Mouse (Mus musculus) MEL (cell line): ENCODE measurements at regions not wholly inside any gene's neighbourhood (a gene's known extent, or its start where the extent isn't known, plus 50 kb on each side); places are given as distances from the start of the nearest gene placed in this dataset.

Source experiments
- DNase-seq: peaks from one replicate; pipeline ENCODE4 v3.0.0; 2011; ENCODE audit warnings: low read depth, low spot score
- H3K27ac ChIP-seq: 2 replicates; pipeline ENCODE4 v1.5.1; 2012; ENCODE audit warnings: low read depth, mild to moderate bottlenecking, control low read depth, low read length, moderate library complexity; ENCODE audit not compliant: control insufficient read depth
- H3K27me3 ChIP-seq, 2 experiments: fragments of 150-350 bp in 1 of 2; sonication (generic) in 1 of 2; 2 replicates each; pipeline ENCODE4 v1.6.1; 2012; ENCODE audit warnings: low read length in 2 of 2, mild to moderate bottlenecking in 2 of 2, improper control_type of control experiment in 1 of 2, moderate library complexity in 1 of 2; ENCODE audit not compliant: insufficient read depth in 2 of 2, control insufficient read depth in 1 of 2
- H3K36me3 ChIP-seq, 2 experiments: 2 replicates each; pipeline ENCODE4 v1.6.1; 2012 to 2014; ENCODE audit warnings: low read length in 2 of 2, improper control_type of control experiment in 1 of 2, inconsistent platforms in 1 of 2, mild to moderate bottlenecking in 1 of 2; ENCODE audit not compliant: insufficient read depth in 2 of 2, control insufficient read depth in 1 of 2
- H3K4me1 ChIP-seq, 2 experiments: fragments of 150-350 bp in 1 of 2; sonication (generic) in 1 of 2; 2 replicates each; pipeline ENCODE4 v1.6.1; 2012; ENCODE audit warnings: low read length in 2 of 2, improper control_type of control experiment in 1 of 2, mild to moderate bottlenecking in 1 of 2; ENCODE audit not compliant: insufficient read depth in 2 of 2, control insufficient read depth in 1 of 2
- H3K4me3 ChIP-seq, 2 experiments: fragments of 150-350 bp in 1 of 2; sonication (generic) in 1 of 2; 2 replicates each; pipeline ENCODE4 v1.5.1; 2012; ENCODE audit warnings: low read depth in 2 of 2, low read length in 2 of 2, mild to moderate bottlenecking in 2 of 2, moderate library complexity in 2 of 2, control low read depth in 1 of 2, improper control_type of control experiment in 1 of 2; ENCODE audit not compliant: control insufficient read depth in 1 of 2, insufficient read depth in 1 of 2
- H3K79me2 ChIP-seq: 2 replicates; pipeline ENCODE4 v1.6.1; 2012; ENCODE audit warnings: mild to moderate bottlenecking, low read length, moderate library complexity; ENCODE audit not compliant: control insufficient read depth, poor library complexity, insufficient read depth
- H3K9ac ChIP-seq: 2 replicates; pipeline ENCODE4 v1.6.1; 2012; ENCODE audit warnings: low read depth, mild to moderate bottlenecking, control low read depth, low read length, moderate library complexity; ENCODE audit not compliant: control insufficient read depth, poor library complexity, severe bottlenecking
- H3K9me3 ChIP-seq: fragments of 150-350 bp; sonication (generic); replicated peaks from 2 replicates; pipeline ENCODE4 v1.6.1; 2012; ENCODE audit warnings: mild to moderate bottlenecking, low read length, improper control_type of control experiment, moderate library complexity; ENCODE audit not compliant: insufficient read depth
- BHLHE40 ChIP-seq: IDR thresholded peaks from 2 replicates; pipeline ENCODE4 v1.6.1; 2012; ENCODE audit warnings: low read depth, mild to moderate bottlenecking, inconsistent platforms, low read length, improper control_type of control experiment, borderline replicate concordance
- ELF1 ChIP-seq: IDR thresholded peaks from 2 replicates; pipeline ENCODE4 v1.6.1; 2014; ENCODE audit warnings: low read depth, mild to moderate bottlenecking, inconsistent platforms, low read length, improper control_type of control experiment, moderate library complexity
- KAT2A ChIP-seq: conservative IDR thresholded peaks from 2 replicates; pipeline ENCODE4 v1.6.1; 2012; ENCODE audit warnings: low read depth, low read length, improper control_type of control experiment, inconsistent platforms
- MEF2A ChIP-seq: IDR thresholded peaks from 2 replicates; pipeline ENCODE4 v1.6.1; 2014; ENCODE audit warnings: low read depth, mild to moderate bottlenecking, inconsistent platforms, low read length, improper control_type of control experiment; ENCODE audit not compliant: poor library complexity, insufficient replicate concordance, severe bottlenecking; ENCODE audit errors: extremely low read depth
- MYB ChIP-seq: IDR thresholded peaks from 2 replicates; pipeline ENCODE4 v1.6.1; 2011; ENCODE audit warnings: mild to moderate bottlenecking, low read depth, low read length, improper control_type of control experiment
- MYC ChIP-seq: IDR thresholded peaks from 2 replicates; pipeline ENCODE4 v1.6.1; 2011; ENCODE audit warnings: low read depth, mild to moderate bottlenecking, low read length, improper control_type of control experiment, moderate library complexity
- NRF1 ChIP-seq: IDR thresholded peaks from 2 replicates; pipeline ENCODE4 v1.6.1; 2014; ENCODE audit warnings: low read depth, mild to moderate bottlenecking, inconsistent platforms, low read length, improper control_type of control experiment, moderate library complexity; ENCODE audit not compliant: poor library complexity, insufficient read depth, severe bottlenecking
- POLR2A ChIP-seq, 2 experiments: IDR thresholded peaks; 2 replicates each; pipeline ENCODE4 v1.6.1; 2011 to 2012; ENCODE audit warnings: low read length in 2 of 2, mild to moderate bottlenecking in 2 of 2, control low read depth in 1 of 2, improper control_type of control experiment in 1 of 2, low read depth in 1 of 2, moderate library complexity in 1 of 2; ENCODE audit not compliant: control insufficient read depth in 1 of 2, insufficient read depth in 1 of 2, poor library complexity in 1 of 2
- POLR2AphosphoS2 ChIP-seq: IDR thresholded peaks from 2 replicates; pipeline ENCODE4 v1.6.1; 2011; ENCODE audit warnings: low read length, improper control_type of control experiment
- RCOR1 ChIP-seq: IDR thresholded peaks from 2 replicates; pipeline ENCODE4 v1.6.1; 2012; ENCODE audit warnings: low read depth, mild to moderate bottlenecking, inconsistent platforms, low read length, improper control_type of control experiment
- TAL1 ChIP-seq: IDR thresholded peaks from 2 replicates; pipeline ENCODE4 v1.6.1; 2012; ENCODE audit warnings: mild to moderate bottlenecking, inconsistent platforms, low read length, moderate library complexity, mixed read lengths
- TCF12 ChIP-seq: IDR thresholded peaks from 2 replicates; pipeline ENCODE4 v1.6.1; 2014; ENCODE audit warnings: low read depth, mild to moderate bottlenecking, inconsistent platforms, low read length, improper control_type of control experiment, moderate library complexity
- UBTF ChIP-seq: IDR thresholded peaks from 2 replicates; pipeline ENCODE4 v1.6.1; 2012; ENCODE audit warnings: low read depth, mild to moderate bottlenecking, inconsistent platforms, low read length, improper control_type of control experiment, moderate library complexity, borderline replicate concordance; ENCODE audit not compliant: insufficient read depth
- USF2 ChIP-seq, 2 experiments: IDR thresholded peaks; 2 replicates each; pipeline ENCODE4 v1.6.1; 2011 to 2012; ENCODE audit warnings: improper control_type of control experiment in 2 of 2, low read length in 2 of 2, borderline replicate concordance in 1 of 2, inconsistent platforms in 1 of 2, low read depth in 1 of 2, mild to moderate bottlenecking in 1 of 2; ENCODE audit not compliant: insufficient read depth in 1 of 2

- Histone ChIP-seq H3K4me3 (no peak overlapping the region), H3K27me3 (no peaks in the 10 kb centered on the region), H3K9ac (no peak overlapping the region), H3K4me1 (no peaks in the 10 kb centered on the region), H3K36me3 (no peaks in the 10 kb centered on the region), H3K9me3 (no peaks in the 10 kb centered on the region), H3K27ac (no peak overlapping the region), H3K79me2 (no peaks in the 10 kb centered on the region)
- DNase-seq = no peak
- TF ChIP-seq TCF12 (no peak), KAT2A (no peak), NRF1 (no peak), MYB (no peak), MEF2A (no peak)
Observed at GRCm38 (mm10) chr14:9319842-9320241, 653.8 kb upstream of the 4930452B06Rik start.

- H3K9ac ChIP-seq = no peak overlapping the region
- no peak for TF ChIP-seq MYB
- no peak for TF ChIP-seq POLR2AphosphoS2
- no peak for TF ChIP-seq POLR2A (IDR thresholded peaks at IDR 0.05; ENCODE audit: control insufficient read depth in 1 of 2, insufficient read depth in 1 of 2, low read depth in 1 of 2, low read length in 2 of 2, poor library complexity in 1 of 2)
- TF ChIP-seq BHLHE40 = no peak
- no peak for TF ChIP-seq ELF1
- no peak for TF ChIP-seq MYC
- no peak for TF ChIP-seq UBTF
- no peaks in the 10 kb centered on the region for H3K79me2 ChIP-seq
- no peaks in the 10 kb centered on the region for H3K27me3 ChIP-seq
- DNase-seq = no peak
- no peaks in the 10 kb centered on the region for H3K4me1 ChIP-seq
- H3K27ac ChIP-seq = no peak overlapping the region
- H3K9me3 ChIP-seq = no peaks in the 10 kb centered on the region
- H3K36me3 ChIP-seq = no peaks in the 10 kb centered on the region
- H3K4me3 ChIP-seq = no peak overlapping the region
Observed at GRCm38 (mm10) chr14:9318796-9319465, 652.9 kb upstream of the 4930452B06Rik start.

GRCm38 (mm10) chr14:9315224-9315623 lies 649.2 kb upstream of the 4930452B06Rik start:
- no peak overlapping the region for H3K4me3 ChIP-seq
- H3K27me3 ChIP-seq = no peaks in the 10 kb centered on the region
- no peak overlapping the region for H3K27ac ChIP-seq
- DNase-seq = no peak
- no peak overlapping the region for H3K9ac ChIP-seq
- H3K4me1 ChIP-seq = no peaks in the 10 kb centered on the region
- no peaks in the 10 kb centered on the region for H3K36me3 ChIP-seq
- no peaks in the 10 kb centered on the region for H3K79me2 ChIP-seq
- TF ChIP-seq TAL1 = no peak
- TF ChIP-seq RCOR1 = no peak
- no peak for TF ChIP-seq USF2 (IDR thresholded peaks at IDR 0.05; ENCODE audit: borderline replicate concordance in 1 of 2, insufficient read depth in 1 of 2, low read depth in 1 of 2, low read length in 2 of 2)
- H3K9me3 ChIP-seq = no peaks in the 10 kb centered on the region
